Mouse (Mus musculus) adrenal gland, postnatal 10 days (tissue): ENCODE measurements at regions not wholly inside any gene's neighbourhood (a gene's known extent, or its start where the extent isn't known, plus 50 kb on each side); places are given as distances from the start of the nearest gene placed in this dataset.

Source experiments
- DNase-seq: peaks from one replicate; pipeline ENCODE4 v3.0.0; 2021; ENCODE audit warnings: mixed read lengths

GRCm38 (mm10) chr7:134436917-134437316, 51.5 kb upstream of the D7Ertd443e start:
- DNase-seq, result no peak

- DNase-seq, result no peak
These were observed 53.8 kb upstream of the D7Ertd443e start for GRCm38 (mm10) chr7:134439281-134439680.

GRCm38 (mm10) chr7:134445008-134445806, 59.7 kb upstream of the D7Ertd443e start:
- no peak for DNase-seq

GRCm38 (mm10) chr7:134447648-134448202, 62.3 kb upstream of the D7Ertd443e start:
- no peak for DNase-seq

GRCm38 (mm10) chr7:134448831-134449230, 63.4 kb upstream of the D7Ertd443e start:
- no peak for DNase-seq

GRCm38 (mm10) chr7:134462677-134463076, 77.2 kb upstream of the D7Ertd443e start:
- DNase-seq, result peak; percentile 26

- peak; percentile 26 for DNase-seq
These were observed 77.9 kb upstream of the D7Ertd443e start for GRCm38 (mm10) chr7:134463380-134463779.

- DNase-seq, result no peak
These were observed 81.8 kb upstream of the D7Ertd443e start for GRCm38 (mm10) chr7:134467216-134467615.

- peak; percentile 58 for DNase-seq
These were observed 85.8 kb upstream of the D7Ertd443e start for GRCm38 (mm10) chr7:134471286-134471685.

- DNase-seq, result no peak
These were observed 105.9 kb upstream of the D7Ertd443e start for GRCm38 (mm10) chr7:134491326-134491725.

- DNase-seq, result peak; percentile 13
These were observed 111.8 kb upstream of the D7Ertd443e start for GRCm38 (mm10) chr7:134497219-134497618.

- no peak for DNase-seq
These were observed 112.4 kb upstream of the D7Ertd443e start for GRCm38 (mm10) chr7:134497870-134498269.

- DNase-seq, result peak; percentile 16
These were observed 113.3 kb upstream of the D7Ertd443e start for GRCm38 (mm10) chr7:134498716-134499115.

GRCm38 (mm10) chr7:134499429-134499828, 114.0 kb upstream of the D7Ertd443e start:
- peak; percentile 9 for DNase-seq

GRCm38 (mm10) chr7:134500210-134500609, 114.7 kb upstream of the D7Ertd443e start:
- no peak for DNase-seq

GRCm38 (mm10) chr7:134501079-134501478, 115.6 kb upstream of the D7Ertd443e start:
- no peak for DNase-seq

GRCm38 (mm10) chr7:134510333-134510928, 125.0 kb upstream of the D7Ertd443e start:
- DNase-seq, result no peak

- no peak for DNase-seq
These were observed 134.0 kb upstream of the D7Ertd443e start for GRCm38 (mm10) chr7:134519372-134519975.

- no peak for DNase-seq
These were observed 138.4 kb upstream of the D7Ertd443e start for GRCm38 (mm10) chr7:134523897-134524296.

- no peak for DNase-seq
These were observed 139.6 kb upstream of the D7Ertd443e start for GRCm38 (mm10) chr7:134525041-134525440.

GRCm38 (mm10) chr7:134525461-134525860, 140.0 kb upstream of the D7Ertd443e start:
- no peak for DNase-seq

- peak; percentile 22 for DNase-seq
These were observed 141.9 kb upstream of the D7Ertd443e start for GRCm38 (mm10) chr7:134527351-134527750.

- peak; percentile 9 for DNase-seq
These were observed 142.4 kb upstream of the Dock1 start for GRCm38 (mm10) chr7:134528026-134528425.
